Mouse (Mus musculus): Measurements from ENCODE around the gene Rapgef4. TPM values are rescaled to one million over a fixed set of nuclear protein-coding genes. Genes with fewer than 3 reads are reported as not detected.

The Rapgef4 gene
- polyA plus RNA-seq, 3 experiments from 2014 or later = 0.87 to 8.7 (median 8.6) TPM

DNA sequence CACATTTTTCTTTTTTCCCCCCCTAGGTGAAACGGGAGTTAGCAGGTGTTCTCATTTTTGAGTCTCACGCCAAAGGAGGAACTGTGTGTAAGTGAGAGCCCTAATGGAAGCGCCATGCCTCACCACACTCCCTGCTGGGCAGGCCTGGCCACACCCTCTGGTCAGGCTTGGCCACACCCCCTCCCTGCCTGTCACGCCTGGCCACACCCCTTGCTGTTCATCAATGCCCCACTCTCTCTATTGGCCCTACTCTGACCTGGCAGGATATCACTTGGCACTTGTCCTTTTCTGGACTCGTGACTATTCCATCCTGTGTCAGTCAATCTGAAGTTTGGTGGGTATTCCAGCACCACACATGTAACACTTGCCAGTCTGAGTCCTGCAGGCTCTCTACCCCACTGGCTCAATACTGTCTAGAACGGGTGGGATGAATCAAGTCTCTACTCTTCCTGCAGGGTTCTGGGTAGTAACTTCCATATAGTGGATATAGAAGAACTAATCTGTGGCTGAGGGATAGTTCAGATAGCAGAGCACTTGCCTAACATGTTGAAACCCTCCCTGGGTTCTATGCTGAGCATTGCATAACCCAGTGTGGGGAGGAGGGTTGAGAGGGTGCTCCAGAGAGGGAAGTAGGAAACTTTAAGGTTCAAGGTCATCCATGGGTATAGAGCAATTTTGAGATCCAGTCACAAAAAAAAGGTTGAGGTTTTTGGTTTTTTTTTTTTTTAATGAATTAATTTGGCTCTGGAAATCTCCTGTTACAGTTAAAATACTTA lies 215.3 kb downstream of the Rapgef4 start:
- ATAC-seq = no peak

DNA sequence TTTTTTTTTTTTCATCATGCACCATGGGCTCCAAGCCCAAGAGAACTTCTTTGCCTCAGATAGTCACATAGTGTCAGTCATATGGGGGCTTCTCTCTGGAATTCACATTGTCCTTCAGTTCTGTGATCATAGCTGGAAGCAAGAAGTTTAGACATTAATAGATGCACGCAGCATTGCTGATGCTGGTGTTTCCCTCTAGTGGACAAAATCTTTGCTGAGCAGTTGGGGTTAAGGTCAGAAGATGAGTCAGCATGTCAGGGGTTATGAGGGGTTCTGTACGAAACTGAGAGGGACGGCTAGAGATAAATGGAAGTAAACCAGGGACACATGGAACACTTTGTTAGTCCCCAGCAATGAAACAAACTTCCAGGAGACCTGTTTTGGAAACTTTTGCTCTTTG lies 216.0 kb downstream of the Rapgef4 start:
- no peak for ATAC-seq

DNA sequence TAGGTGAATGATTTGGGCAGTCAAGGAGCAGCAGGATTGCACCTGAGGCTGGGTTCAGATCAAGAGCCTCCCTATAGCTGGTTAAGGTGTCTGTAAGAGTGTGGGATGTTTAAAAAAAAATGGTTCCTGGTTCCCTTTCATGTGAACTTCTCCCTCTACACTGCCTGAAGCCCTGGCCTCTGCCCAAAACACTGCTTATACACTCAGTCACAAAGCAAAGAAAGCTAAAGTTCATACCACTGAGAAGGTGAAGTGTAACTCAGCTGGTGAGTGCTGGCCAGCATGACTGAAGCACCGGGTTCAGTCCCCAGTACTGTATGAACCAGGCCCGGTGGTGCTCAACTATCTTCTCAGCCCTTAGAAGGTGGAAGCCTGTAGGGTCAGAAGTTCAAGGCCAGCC lies 218.4 kb downstream of the Rapgef4 start:
- no peak for ATAC-seq

DNA sequence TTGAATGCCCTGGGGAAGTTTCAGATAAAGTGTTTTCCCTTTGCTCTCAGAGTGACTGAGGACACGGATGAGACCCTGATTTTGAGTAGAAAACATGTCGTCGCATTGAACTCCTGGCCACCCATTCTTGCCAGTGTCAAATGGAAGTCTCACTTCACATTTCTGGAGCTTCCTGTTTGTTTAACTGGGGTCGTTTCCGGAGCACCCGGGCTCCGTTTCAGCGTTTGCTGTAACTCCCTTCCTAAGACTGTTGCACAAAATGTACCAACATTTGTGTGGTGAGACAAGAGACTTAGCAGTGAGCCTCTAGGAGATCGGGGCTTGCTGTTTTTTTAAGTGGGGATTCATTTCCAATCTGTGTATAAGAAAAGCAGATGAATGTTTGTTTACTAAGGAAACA lies 220.5 kb downstream of the Rapgef4 start:
- ATAC-seq = no peak

DNA sequence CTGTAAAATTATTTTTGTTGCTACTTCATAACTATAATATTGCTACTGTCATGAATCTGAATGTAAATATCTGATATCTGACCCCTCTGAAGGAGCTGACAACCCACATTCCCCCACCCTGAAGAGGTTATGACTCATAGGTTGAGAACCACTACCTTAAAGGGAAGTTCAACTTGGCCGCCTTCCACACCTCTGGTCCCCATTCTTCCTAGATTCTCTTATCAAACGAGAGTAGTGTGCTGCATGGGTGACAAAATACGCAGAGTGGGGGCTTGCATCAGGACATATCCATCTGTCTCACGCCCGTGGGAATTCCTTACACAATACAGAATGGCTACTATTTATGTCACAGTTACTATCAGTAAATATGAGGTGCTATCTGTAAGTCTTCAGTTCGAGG lies 221.2 kb downstream of the Rapgef4 start:
- no peak for ATAC-seq

DNA sequence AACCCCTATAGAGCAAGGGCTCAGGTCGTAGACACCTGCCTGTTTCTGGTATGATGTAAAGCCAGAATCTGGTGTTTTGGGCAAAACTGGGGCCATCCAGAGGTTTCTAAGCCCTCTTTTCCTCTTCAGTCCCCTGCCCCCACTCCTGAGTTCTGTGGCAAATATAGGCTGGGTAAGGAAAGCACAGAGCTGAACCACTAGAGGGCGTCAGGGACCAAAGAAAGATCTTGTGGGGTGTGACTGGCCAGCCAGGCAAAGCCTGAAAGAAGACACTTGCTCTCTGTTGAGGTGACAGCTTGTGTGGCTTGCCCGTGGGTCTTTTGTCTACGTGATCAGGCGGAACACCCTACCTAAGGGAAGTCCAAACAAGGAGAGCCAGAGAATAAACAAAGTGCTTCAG lies 222.6 kb downstream of the Rapgef4 start:
- ATAC-seq = no peak

DNA sequence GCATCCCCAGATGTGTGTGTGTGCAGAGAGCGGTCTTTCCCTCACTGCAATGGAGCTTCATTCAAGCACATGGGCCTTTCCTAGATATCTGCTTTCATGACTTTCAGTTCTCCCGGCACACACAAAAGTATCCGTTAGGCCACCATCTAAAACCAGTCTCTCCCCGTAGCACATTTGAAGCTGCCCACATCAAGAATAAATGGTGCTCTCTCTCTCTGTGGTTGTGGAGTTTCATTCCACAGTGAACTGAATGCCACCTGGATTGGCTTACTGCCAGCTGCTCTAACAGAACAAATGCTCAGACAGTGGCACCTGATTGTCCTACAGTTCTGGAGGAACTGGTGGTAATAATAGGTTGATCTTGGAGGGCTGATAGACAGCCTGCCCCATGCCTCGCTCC lies 224.8 kb downstream of the Rapgef4 start:
- ATAC-seq = no peak

DNA sequence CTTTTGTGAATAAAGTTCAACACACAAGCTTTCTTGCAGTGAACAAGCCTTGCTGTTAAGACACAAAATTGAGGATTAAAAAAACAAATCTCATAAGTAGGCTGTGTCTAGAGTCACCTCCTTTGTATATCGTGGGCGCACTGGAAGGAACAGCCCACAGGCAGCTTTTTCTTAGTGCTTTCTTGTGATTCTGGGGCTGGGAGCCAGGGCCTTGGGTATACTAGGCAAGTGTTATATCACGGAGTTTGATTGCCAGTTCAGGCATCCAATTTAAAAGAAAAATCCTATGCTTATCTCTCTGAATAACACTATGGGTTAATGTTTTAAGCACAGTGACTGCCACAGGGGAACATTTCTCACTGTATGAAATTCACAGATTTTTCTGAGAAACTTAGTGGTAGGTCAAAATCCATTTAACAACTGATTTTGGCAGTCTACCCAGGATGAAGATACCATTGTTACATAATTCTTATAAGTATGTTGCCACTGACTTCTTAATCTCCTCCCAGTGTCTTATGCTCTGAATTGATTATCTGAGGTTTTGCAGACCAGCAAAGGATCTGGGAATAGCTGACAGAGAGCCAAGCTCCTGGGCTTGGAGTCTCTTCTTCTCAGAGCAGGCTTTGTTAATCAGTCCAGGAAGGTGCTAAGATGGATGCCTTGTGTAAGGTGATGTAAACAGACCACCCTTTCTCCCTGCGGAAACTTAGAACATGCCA lies 225.6 kb downstream of the Rapgef4 start:
- no peak for ATAC-seq

DNA sequence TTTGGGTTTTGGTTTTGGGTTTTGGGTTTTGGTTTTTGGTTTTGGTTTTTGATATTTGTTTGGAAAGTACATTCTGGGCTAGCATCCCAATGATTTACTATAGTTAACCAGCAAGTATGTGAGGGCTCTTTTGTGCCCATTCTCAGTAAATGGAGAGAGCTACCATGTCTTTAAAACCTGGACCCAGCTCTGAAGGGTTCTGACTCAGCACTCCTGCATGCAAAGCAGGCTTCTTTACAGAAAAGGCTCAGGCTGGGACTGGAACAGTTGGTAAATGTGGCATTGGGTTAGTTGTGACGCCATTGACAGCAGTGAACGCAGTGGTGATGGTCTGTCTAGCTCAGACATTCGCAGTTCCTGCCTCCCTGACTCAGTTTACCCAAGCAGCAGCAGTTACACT lies 236.3 kb downstream of the Rapgef4 start:
- no peak for ATAC-seq

DNA sequence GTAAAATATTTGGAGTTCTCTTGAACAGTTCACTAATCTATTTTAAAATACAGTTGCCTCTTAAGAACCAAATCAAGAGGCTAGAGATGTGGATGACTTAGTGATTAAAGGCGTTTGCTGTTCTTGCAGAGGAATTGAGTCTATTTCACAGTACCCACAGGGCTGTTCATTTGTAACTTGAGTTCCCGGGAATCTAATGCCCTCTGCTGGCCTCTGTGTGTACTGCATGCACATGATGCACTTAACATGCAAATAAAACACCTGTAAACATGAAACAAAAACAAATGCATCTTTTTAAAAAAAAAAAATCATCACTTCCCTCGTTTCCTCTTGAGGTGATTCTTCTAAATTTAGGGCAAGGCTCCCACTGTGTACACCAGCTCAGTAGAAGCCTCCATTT lies 238.9 kb downstream of the Rapgef4 start:
- no peak for ATAC-seq

DNA sequence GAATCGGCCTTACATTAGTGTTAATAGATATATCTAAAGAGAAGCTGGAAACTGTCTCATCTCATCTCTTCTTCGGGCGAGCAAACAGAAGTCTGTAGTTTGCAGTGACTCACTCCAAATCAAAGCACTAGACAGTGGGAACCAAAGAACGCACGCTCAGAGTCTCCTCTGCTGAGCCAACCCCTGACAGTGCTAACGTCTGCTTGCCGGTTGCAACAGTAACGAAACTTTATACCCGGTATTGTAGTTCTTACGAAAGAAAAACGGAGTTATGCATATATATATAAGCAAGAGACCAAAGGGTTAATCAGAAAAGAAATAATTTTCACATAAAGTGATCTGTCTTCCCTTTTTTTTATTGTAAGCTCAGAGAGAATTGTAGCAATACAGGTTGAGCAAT lies 240.2 kb downstream of the Rapgef4 start:
- no peak for ATAC-seq

DNA sequence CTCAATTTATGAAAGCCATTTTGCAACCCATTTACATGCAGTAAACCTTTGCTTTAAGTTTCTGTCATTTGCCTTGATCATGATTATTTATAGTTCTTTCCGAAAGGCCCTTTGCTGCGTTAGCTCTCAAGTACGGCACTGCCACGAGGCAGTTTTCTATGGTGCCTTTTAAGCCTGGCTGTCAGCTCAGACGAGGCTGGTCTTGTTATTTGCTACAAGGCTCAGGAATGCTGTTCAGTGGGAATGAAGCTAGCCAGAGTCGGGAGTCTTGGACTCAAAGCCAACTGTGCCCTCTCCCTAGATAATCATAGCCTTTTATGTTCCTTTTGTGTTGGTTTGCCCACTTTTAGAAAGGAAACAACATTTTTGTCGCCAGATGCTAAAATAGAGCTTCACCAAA lies 240.7 kb downstream of the Rapgef4 start:
- no peak for ATAC-seq

DNA sequence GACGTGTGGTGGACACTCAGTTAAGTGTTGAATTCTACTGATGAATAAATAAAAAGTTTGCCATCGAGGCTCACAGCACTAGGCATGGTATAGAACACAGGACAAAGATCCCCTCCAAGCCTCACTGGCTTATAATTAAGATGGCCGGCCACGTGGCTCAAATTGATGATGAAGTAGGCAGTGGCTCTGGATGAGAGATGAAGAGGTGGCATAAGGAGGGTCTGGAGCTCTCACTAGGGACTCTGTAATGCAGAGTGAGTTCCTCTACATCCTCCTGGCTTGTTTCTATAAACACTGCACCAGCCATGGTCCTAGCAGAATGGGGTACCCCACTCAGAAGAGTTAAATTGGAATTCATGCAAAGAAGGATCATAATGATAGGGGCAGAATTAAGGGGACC lies 241.2 kb downstream of the Rapgef4 start:
- no peak for ATAC-seq

DNA sequence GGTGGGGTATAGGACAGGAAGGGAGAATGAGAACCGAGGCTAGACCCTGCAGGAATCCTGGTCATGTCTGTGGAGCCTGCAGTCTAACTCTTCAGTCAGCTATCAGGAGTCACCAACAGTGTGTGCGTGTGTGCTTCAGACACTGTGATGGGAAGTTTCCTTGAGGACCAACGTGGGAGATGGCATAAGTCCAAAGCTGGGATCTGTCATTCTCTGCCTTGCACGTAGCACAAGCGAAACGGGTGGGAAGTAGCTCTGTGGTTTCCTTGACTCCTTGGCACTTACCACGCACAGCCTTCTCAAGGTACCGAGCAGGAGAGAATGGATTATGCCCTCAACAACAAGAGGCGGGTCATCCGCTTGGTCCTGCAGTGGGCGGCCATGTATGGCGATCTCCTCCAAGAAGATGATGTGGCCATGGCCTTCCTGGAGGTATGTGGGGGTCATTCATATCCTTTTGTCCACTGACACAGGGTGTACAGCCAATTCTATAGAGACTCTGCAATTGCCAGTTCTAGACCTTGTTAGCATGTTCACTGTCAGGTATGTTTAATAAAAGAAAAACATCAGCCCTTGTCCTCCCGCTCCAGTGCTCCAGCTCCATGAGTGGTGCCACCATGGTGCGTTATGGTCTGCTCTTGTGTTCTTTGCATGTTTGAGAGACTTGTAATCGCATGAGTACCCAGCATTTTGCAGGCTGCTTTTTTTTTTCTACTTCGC lies 241.9 kb downstream of the Rapgef4 start:
- no peak for ATAC-seq

DNA sequence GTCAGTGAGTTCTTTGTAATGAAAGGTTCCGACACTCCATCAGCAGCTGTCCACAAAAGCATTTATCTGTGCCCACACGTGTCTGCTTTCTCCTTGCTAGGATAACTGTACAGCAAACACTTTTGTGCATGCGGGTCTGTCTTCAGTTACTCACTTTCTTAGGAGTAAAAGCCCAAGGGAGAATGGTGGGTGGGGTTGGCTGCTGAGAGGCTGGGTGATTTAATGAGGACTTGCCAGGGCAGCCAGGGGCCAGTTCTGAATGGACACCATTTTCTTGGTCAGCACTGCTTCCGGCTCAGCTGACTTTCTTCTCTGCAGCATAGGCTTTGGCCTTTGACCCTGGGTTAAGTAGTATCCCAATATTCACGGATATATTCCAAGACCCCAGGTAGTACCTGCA lies 242.4 kb downstream of the Rapgef4 start:
- ATAC-seq = no peak

DNA sequence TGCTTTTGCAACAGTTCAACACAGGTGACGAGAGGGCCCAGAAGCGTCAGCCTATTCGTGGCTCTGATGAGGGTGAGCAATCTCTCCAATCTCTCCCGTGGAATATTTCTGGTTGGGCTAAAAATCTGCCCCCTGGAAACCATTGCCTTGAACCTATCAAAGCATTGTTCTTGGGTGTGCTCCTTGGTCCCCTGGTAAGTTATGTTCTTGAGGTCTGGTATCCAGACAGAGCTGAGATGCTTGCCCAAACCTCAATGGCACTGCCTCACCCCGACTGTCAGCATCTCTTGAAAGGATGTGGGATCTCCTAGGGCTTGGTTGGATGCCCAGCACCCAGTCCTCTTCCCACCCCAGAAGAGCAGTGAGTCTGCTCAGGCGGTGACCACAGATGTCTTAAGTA lies 245.0 kb downstream of the Rapgef4 start:
- ATAC-seq = no peak

DNA sequence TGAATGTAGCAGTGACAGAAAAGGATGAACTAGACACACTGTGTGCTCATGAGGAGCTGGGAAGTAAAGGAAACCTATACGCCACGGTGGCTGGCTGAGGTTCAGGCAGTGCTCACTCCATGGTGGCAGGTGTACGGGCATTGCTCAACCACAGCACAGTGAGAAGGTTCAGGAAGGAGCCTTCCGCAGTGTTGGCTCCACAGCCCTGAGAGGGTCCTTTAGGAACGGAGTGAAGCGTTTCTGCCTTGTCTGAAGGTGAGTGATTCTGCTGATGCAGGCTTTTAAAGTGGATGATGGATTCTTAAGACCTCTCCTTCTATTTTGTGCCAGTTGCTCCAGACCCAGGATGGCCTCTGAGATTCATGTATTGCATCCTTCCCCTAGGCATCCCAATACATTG lies 246.4 kb downstream of the Rapgef4 start:
- ATAC-seq = no peak

DNA sequence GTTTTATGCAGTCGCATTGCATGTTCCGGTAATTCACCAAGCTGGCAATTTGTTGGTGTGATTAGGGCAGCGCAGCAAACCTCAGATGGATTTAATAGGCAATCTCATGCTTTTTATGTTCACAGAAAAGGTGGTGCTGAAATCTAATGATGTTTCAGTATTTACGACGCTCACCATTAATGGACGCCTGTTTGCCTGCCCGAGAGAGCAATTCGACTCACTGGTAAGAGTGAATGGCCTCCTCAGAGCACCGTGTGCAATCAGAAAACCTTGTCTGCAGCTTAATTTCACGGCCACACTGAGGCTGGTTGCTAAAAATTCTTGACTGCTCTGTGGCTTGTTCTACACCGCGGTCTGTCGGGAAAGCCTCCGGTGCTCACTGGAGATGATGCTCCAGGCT lies 247.8 kb downstream of the Rapgef4 start:
- ATAC-seq = no peak

DNA sequence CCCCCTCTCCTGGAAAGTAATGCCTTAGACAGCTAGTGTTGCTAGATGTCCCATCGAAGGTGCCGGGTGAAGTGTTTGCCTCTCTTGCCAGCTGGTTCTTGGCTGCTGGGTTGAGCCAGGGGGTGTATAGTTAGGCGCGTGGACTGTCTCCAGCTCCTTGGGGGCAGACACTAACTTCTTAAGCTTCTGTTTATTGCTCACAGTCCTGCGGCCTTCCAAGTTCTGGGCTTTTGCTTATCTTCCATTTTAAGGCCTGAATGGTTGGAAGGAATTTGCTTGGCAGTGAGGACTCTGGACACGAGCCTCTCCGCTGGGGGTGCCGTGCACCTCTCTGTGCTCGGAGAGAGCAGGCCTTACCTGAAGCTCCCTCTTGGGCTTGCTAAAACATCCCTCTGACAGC lies 249.5 kb downstream of the Rapgef4 start:
- ATAC-seq = no peak

DNA sequence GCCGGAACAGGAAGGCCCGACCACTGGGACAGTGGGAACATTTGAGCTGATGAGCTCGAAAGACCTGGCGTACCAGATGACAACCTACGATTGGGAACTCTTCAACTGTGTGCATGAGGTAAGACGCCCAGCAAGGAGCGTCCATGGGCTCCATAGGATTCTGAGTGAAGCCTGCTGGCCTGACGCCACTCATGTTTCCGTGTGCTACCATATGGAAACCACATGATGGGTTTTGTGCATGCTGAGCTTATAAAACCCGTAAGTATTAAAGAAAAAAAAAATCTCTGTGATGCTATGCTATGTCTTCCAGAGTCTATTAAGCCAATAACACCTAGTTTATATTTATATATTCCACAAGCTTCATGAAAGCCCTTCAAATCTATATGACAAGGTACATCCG lies 253.0 kb downstream of the Rapgef4 start:
- ATAC-seq = no peak

DNA sequence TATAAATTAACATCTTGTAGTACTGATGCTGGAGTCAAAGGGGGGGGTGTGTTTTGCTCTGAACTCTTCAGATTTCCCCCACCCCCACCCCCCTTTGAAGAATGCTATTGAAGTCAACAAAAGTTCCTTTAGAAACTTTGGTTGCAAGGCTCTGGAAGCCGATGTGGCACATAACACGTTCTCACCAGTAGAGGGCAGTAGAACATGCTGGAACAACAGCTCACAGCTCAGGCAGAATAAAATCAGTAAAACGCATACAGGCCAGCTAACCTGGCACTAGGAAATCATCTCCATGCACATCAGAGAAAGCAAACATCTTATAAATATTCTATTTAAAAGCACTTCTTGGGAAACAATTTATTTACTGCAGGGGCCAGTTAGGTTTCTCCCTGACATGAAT lies 253.9 kb downstream of the Rapgef4 start:
- no peak for ATAC-seq

DNA sequence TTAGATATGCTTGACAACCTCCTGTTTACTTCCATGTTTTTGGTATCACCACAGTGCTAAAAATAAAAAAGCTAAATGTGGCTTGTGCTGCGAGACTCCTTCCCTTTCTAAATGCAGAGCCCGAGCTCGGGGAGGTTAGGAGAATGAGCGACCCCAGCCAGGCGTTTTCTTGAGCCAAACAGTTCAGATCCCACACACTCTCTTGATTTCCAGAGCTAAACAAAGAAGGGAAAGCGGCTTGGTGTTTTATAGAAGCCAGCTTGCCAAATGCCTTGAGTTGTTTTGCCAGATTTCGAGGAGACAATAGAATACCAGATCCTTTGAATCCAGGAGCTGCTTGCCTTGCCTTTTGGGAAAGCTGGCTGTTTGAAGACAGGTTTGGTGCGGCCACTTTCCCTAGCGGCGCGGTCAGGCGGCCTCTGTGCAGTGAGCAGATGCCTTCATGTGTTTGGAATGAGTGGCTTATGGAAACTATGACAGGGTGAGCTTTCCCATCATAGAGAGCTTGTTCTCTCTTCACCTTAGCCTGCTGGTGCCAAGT lies 254.4 kb downstream of the Rapgef4 start:
- ATAC-seq = no peak

DNA sequence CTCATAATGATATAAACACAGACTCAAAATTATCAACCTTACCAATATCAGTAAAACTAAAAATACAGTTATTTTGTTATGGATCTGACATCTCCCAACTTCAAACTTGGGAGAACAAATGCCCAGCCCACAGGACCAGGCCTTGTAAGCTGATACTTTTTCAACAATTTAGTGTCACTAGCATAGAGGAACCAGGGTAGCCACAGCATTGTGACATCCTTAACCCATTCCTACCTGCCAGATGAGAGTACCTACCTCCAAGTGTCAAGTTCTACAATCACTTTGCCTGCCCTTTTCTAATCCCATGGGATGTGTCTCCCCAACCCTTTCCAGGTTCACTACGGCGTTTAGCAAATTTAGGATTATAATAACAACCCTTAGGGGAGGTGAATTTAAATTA lies 257.4 kb downstream of the Rapgef4 start:
- no peak for ATAC-seq

DNA sequence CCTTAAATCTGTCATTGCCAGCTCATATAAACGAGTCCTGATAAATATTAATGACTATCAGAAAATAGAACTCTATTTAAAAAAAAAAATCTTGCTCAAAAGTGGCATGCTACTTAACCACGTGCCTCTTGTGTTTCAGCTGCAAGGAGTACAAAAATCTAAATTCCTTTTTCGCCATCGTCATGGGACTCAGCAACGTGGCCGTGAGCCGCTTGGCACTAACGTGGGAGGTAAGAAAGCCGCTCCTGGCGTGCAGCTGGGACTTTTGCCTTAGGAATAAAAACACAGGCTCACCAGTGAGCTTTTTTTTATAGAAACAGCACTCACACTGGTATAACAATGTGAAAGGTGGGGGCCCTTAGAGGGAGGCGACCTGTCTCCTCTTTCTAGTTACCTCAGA lies 257.9 kb downstream of the Rapgef4 start:
- ATAC-seq = no peak

Measured in inflammation-experienced regulatory T-cells, adult 6 months (primary cell).